Mouse (Mus musculus) cerebellum, adult 2 months (tissue): Measurements from ENCODE around the gene Sema3d. TPM values are rescaled to one million over a fixed set of nuclear protein-coding genes. Genes with fewer than 3 reads are reported as not detected.

Experiments used
- DNase-seq, 2 experiments: peaks; one replicate each; pipeline ENCODE4 v3.0.0; 2021
- H3K27ac ChIP-seq: fragments of 200-500 bp; 2 replicates; pipeline ENCODE4 v1.5.1; 2012; ENCODE audit warnings: low read length, control low read depth, inconsistent platforms; ENCODE audit not compliant: insufficient read depth
- H3K27me3 ChIP-seq: fragments of 200-500 bp; 2 replicates; pipeline ENCODE4 v1.6.1; 2012; ENCODE audit warnings: inconsistent platforms, mild to moderate bottlenecking, low read length, moderate library complexity; ENCODE audit not compliant: control insufficient read depth, insufficient read depth
- H3K4me1 ChIP-seq: fragments of 200-500 bp; 2 replicates; pipeline ENCODE4 v1.6.1; 2011; ENCODE audit warnings: low read length; ENCODE audit not compliant: control insufficient read depth, insufficient read depth
- H3K4me3 ChIP-seq: fragments of 200-500 bp; replicated peaks from 2 replicates; pipeline ENCODE3; 2011; ENCODE audit warnings: mild to moderate bottlenecking, low read depth, low read length, control low read depth; ENCODE audit not compliant: insufficient read depth
- CTCF ChIP-seq: fragments of 200-500 bp; IDR thresholded peaks from 2 replicates; pipeline ENCODE4 v1.5.1; 2011; ENCODE audit warnings: low read depth, mild to moderate bottlenecking, control low read depth, low read length, moderate library complexity, borderline replicate concordance; ENCODE audit not compliant: insufficient read depth
- POLR2A ChIP-seq: fragments of 200-500 bp; IDR thresholded peaks from 2 replicates; pipeline ENCODE4 v1.6.1; 2011; ENCODE audit warnings: low read length, control low read depth, borderline replicate concordance; ENCODE audit not compliant: insufficient read depth
- WGBS: fragments of 180-500 bp; shearing (Covaris S2); methylation state at CpG from one replicate; pipeline ENCODE4 v1.1.7; 2018; 5-methylcytosine and 5-hydroxymethylcytosine counted together
- polyA plus RNA-seq: library from polyadenylated mRNA; depleted of rRNA; stranded (reverse); fragments of >200 nt; gene quantifications from 2 replicates; pipeline ENCODE4 v1.2.3, GENCODE M21; 2012; rRNA removed

The Sema3d gene
- polyA plus RNA-seq: 2.0 TPM in 2 replicates

- Histone ChIP-seq H3K27ac (no peak within 1 kb of the TSS), H3K4me3 (peak within 1 kb of the TSS; percentile 70), H3K27me3 (no peaks in the 10 kb centered on the region; the same call in 1 of the 2 replicates), H3K4me1 (no peaks in the 10 kb centered on the region)
- TF ChIP-seq CTCF: peak; percentile 48; the same call in 1 of the 2 replicates
- no peak for TF ChIP-seq POLR2A
- peak; percentile 70 to 72 for DNase-seq
- WGBS: under 1% methylated on average over 49 of the region's 49 CpGs
Observed at GRCm38 (mm10) chr5:12383133-12383959, at the start of gene Sema3d. Gene Sema3d (plus strand): TSS chr5:12383385.

DNA sequence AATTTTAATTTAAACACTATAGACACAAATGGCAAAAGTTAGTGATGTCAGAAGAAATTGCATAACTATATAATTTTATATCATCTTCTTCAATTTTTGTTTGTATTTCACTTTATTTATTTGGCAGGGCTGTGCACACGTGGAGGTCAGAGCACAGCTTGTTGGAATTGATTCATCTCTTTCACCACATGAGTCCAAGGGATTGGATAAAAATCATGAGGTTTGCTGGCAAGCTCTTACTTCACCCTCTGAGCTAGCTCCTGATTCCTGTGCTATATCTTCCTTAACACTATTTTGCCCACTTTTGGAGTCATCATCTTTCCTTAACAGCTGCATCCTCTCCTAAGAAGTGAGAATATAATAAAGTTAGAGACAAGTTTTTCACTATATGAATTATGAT, 5.9 kb upstream of the Sema3d start:
- no peak overlapping the region for H3K4me3 ChIP-seq
- TF ChIP-seq POLR2A (no peak), CTCF (no peak)
- H3K27ac ChIP-seq: no peak overlapping the region
- DNase-seq: no peak
- no peaks in the 10 kb centered on the region; the same call in 1 of the 2 replicates for H3K27me3 ChIP-seq
- WGBS: 22% methylated on average over 1 of the region's 1 CpGs
- H3K4me1 ChIP-seq: no peaks in the 10 kb centered on the region

DNA sequence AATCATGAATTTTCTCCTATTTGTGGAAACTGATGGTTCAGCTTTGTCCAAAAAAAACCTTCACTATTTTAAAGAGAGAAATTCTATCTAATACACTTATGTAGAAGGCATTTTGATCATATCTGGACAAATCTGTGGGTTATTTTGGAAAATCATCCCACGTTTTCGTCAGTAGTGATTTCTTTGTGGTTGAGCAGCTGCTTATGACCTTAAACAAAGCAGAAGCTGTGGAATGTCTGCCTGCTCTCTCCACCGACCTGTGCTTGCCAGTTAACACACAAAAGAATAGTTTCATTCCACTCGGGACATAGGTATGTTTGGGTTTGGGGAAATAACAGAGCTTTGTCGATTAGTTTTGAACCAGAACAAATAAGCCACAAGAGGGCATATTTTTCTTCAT, 4.3 kb upstream of the Sema3d start:
- WGBS: 79% methylated on average over 5 of the region's 5 CpGs
- TF ChIP-seq POLR2A (no peak), CTCF (no peak)
- Histone ChIP-seq H3K27ac (no peak overlapping the region), H3K27me3 (no peaks in the 10 kb centered on the region; the same call in 1 of the 2 replicates), H3K4me1 (no peaks in the 10 kb centered on the region), H3K4me3 (no peak overlapping the region)
- no peak for DNase-seq

- DNase-seq: no peak
- TF ChIP-seq POLR2A (no peak), CTCF (no peak)
- Histone ChIP-seq H3K27ac (no peak overlapping the region), H3K27me3 (no peaks in the 10 kb centered on the region; the same call in 1 of the 2 replicates), H3K4me3 (no peak overlapping the region), H3K4me1 (no peaks in the 10 kb centered on the region)
- WGBS: 97% methylated on average over 5 of the region's 5 CpGs
Observed at GRCm38 (mm10) chr5:12382010-12382409, 1.2 kb upstream of the Sema3d start.

GRCm38 (mm10) chr5:12383960-12384285, 738 bp downstream of the Sema3d start:
- 2% methylated on average over 10 of the region's 10 CpGs for WGBS
- no peak overlapping the region for H3K27ac ChIP-seq

DNA sequence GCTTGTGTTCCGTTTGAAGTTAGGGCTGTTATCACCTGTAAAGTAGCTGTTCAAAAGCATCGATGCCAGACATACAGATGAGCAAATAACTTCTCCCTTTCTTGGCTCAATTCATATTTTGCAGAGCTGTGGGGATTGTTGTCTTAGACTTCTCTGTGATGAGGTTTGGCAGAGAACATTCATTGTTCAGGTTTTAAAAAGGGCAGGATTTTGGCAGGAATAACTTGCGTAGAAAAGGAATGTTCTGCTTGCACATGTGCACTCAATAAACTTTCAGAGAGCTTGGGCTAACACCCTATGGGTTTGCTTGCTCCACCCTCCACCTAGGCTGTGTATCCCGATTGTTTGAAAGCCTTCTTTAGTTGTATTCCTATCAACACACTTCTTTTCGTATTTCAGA, 9.5 kb downstream of the Sema3d start:
- TF ChIP-seq POLR2A: no peak
- TF ChIP-seq CTCF: no peak
- Histone ChIP-seq H3K27ac (no peak overlapping the region), H3K4me3 (no peak overlapping the region), H3K27me3 (no peaks in the 10 kb centered on the region), H3K4me1 (no peaks in the 10 kb centered on the region)
- WGBS: 62% methylated on average over 5 of the region's 5 CpGs
- no peak for DNase-seq

More at GRCm38 (mm10) chr5:12383960-12384285, 738 bp downstream of the Sema3d start:
- no peak for DNase-seq
- TF ChIP-seq POLR2A: no peak
- no peak for TF ChIP-seq CTCF
- H3K4me3 ChIP-seq: peak overlapping the region; percentile 70
- H3K27me3 ChIP-seq: no peaks in the 10 kb centered on the region; the same call in 1 of the 2 replicates
- H3K4me1 ChIP-seq: no peaks in the 10 kb centered on the region

DNA sequence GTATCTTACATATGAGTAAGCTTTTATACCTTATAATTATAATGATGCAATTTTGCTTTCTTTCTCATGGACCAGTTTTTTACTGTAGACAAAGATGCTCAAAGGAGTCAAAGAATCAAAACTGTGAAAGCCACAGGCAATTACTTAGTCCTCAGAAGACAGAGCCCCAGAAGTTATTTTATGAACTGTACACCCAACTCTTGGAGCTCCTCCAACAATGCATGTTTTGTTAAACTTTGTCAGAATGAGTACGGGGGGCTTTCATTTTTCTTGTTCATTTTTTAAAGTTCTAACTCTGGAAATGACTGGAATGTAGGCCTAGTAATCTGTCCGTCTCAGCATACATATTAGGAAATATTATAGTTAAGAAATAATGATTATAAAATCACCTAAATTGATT, 16.1 kb downstream of the Sema3d start:
- DNase-seq: no peak
- H3K4me3 ChIP-seq: no peak overlapping the region
- no peaks in the 10 kb centered on the region for H3K4me1 ChIP-seq
- WGBS: 74% methylated on average over 2 of the region's 2 CpGs
- H3K27ac ChIP-seq: no peak overlapping the region
- TF ChIP-seq POLR2A (no peak), CTCF (no peak)
- no peaks in the 10 kb centered on the region for H3K27me3 ChIP-seq

DNA sequence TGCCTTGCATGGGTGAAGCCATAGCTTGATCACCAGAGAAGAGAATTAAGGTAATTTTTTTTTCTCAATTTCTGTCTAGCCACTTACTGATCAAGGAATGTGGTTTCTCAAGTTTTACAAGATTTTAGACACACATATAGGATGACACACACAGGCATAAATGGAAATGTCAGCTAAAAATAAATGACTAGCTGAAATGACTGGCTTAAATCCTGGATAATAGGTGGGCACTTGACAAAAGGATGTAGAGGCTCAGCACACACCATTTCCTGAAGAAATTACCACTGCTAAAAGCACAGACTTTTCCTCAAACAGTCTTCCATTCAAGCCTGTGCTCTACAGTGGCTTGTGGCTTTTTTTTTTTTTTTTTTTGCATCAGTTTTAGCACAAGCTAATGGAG, 21.0 kb downstream of the Sema3d start:
- no peaks in the 10 kb centered on the region for H3K27me3 ChIP-seq
- H3K4me1 ChIP-seq: no peaks in the 10 kb centered on the region
- TF ChIP-seq CTCF: no peak
- no peak overlapping the region for H3K4me3 ChIP-seq
- DNase-seq: no peak
- no peak overlapping the region for H3K27ac ChIP-seq
